Mouse (Mus musculus): ENCODE measurements around the gene Cmtm1. TPM values are rescaled to one million over a fixed set of nuclear protein-coding genes. Genes with fewer than 3 reads are reported as not detected.

Gene Cmtm1
- polyA plus RNA-seq (2012; rRNA removed) = not detected in 2 replicates

DNA sequence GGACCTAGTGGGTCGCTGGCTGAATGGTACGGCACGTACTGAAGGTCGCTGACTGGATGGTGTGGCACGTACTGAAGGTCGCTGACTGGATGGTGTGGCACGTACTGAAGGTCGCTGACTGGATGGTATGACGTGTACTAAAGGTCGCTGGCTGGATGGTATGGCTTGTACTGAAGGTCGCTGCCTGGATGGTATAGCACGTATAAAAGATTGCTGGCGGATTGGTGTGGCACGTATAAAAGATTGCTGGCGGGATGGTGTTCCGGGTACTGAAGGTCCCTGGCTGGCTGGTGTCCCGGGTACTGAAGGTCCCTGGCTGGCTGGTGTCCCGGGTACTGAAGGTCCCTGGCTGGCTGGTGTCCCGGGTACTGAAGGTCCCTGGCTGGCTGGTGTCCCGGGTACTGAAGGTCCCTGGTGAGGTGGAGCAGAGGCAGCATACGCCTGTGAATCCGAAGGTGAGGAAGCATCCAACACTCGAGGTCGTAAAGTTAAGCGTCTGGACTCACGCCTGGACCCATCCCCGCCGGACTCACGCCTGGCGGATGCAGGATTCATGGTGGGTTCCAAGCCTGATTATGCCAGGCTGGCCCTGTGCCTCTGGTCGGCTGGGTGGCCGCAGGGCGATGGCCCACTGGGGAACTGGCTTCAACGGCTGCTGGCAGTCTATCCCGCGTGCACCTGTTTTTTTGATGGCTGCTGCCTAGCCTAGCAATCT lies at the start of gene Cmtm1, which contains the start of gene Gm45711:
Gene Cmtm1, minus strand, starts transcription at position 705 of the 715 bp plus-strand sequence.
Gene Gm45711, minus strand, starts transcription at position 641 of the 715 bp plus-strand sequence.

DNA sequence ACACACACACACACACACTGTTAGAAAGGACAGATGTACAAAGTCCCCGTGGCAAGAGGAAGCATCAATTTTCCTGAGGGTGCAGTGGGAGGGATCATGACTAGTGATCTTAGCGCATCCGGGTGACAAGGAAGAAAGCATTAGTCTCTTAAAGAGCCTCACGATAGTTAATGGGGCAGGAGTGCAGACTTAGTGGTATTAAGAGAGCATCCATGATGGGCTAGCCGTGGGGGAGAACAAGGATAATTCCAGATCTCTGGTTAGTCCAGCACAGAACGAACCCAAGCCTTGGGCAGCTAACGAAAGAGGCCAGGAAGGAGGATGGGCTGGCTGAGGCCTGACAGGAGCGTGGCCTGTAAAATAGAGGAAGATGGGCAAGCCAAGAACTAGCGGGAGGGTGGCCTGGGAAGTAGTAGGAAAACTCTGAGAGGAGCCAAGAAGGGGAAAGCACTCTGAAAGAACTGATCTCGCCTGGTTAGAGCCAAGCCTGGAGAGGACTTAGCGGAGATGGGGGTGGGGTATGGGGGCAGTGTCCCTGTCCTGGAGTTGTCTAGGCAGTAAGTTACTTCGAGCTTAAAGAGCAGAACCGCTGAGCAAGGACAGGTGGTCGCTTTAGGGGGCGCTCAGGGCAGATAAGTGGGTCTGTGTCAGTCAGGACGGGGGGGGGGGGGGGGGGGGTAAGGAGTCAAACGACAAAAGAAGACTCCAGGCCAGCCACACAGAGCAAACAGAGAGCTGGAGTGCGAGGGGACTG lies 29.5 kb upstream of the Cmtm1 start, which contains the start of gene Cmtm3:
Gene Cmtm3, plus strand, starts transcription at position 182 of the 754 bp plus-strand sequence.

DNA sequence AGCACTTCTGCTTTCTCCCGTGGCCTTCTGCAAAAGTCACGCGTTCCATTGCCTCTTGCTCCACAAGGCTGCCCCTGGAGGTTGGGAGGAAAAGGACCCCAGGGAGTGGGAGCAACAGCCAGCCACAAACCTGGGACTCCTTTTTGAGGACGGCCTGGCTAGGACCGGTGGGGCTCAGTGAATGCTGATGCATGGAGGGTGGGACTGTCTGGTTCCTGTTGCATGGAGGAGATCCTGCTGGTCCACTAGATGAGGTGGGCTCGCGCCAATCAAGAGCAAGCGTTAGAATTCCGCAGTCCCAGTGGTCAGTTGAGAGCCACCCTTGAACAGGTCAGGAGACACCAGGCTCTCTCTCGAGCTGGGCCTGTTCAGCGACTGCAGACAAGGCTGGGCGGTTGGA lies 12.0 kb upstream of the Cmtm1 start, which contains the start of gene Cmtm2b:
Gene Cmtm2b, plus strand, starts transcription at position 301 of the 400 bp plus-strand sequence.

DNA sequence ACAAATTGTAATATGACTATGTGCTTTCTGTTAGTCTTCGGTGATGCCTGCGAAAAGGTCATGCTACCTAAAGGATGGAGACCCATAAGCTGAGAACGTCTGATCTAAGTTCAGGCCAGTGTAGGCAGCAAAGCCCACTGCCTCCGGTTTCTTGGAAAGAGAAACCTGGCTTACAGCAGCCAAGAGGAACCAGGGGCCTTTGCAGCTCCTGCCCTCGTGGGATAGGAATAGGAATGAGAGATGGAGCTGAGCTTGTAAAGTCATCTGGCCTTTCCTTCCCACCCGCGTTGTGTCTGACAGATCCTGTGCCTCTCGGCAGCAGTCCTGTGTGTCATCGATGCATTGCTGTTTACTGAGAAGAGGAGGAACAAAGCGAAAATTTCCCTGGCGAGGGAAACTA lies 11.3 kb upstream of the Cmtm1 start, which contains the start of gene Gm11020:
Gene Gm11020, plus strand, starts transcription at position 301 of the 400 bp plus-strand sequence.

DNA sequence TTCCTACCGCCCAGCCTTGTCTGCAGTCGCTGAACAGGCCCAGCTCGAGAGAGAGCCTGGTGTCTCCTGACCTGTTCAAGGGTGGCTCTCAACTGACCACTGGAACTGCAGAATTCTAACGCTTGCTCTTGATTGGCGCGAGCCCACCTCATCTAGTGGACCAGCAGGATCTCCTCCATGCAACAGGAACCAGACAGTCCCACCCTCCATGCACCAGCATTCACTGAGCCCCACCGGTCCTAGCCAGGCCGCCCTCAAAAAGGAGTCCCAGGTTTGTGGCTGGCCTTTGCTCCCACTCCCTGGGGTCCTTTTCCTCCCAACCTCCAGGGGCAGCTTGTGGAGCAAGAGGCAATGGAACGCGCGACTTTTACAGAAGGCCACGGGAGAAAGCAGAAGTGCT lies 16.9 kb downstream of the Cmtm1 start, which contains the start of gene Cmtm2a:
Gene Cmtm2a, minus strand, starts transcription at position 101 of the 400 bp plus-strand sequence.

DNA sequence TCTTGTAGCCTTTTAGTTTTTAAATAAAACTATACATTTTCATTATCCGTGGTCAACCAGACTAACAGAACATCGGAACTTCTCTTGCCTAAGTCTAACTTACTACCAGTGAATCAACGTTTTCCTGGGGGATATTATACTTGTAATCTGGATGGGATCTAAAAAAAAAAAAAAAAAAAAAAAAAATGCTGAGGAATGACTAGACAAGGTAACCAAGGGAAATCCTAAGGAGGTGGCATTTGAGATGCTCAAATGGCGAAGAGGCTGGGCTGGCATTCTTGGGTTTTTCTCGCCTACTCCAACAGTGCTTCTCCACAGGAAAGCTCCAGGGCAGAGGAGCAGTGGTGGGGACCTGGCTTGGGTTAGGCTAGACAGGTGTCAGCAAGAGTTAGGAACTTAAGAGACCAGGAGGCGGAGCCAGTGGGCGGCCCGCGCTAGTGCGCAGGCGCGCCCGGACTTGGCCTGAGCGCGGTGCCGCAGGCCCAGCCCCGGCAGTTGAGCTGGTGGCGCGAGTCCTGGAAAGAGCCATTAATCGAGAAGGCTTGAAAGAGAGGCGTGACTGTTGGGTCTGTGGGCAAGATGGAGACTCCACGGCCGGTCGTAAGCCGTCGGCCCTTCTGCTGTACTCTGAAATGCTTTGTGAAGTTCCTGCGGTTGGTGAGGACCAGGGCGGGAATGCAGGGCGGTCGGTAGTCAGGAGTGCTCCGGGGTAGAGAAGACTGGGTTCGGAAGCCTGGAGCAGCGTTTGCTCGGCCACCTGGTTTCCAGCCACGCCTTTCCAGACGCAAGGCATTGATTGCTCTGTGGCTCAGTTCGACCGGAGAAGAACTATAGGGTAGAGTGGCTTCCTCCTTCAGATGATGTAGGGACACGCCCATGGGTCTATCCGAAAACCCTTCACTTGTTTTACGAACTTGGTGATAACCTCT lies 59.2 kb downstream of the Cmtm1 start, which contains the start of gene Cklf:
Gene Cklf, plus strand, starts transcription at position 423 of the 929 bp plus-strand sequence.

DNA sequence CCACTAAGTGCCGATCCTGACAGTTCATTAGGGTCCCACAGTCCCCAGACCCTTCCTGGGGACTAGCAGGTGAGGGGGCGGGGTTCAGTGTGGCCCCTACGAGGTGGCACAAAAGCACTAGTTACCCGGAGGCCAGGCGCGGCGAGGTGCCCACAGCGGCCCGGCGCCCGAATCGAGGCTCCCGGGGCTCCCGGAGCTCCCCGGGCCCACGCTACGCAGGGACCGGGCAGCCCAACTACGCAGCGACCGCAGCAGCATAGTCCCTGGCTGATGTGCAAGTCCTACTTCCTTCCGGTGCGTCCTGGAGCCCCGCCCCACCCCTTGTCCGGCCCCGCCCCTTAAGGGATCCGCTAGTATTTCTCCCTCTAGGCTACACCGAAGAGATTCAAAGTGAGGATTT lies 61.7 kb downstream of the Cmtm1 start, which contains the start of gene Tk2:
Gene Tk2, minus strand, starts transcription at position 283 of the 400 bp plus-strand sequence.

Other genes with a start within 250 kb of the Cmtm1 start
- 8.8 and 13.6 TPM in 2 replicates for gene Cdh5, start 208.5 kb downstream of the Cmtm1 start, polyA plus RNA-seq (2012; rRNA removed)
- 1.6 and 2.7 TPM in 2 replicates for gene Bean1, start 139.7 kb downstream of the Cmtm1 start, polyA plus RNA-seq (2012; rRNA removed)
- gene Tk2, start 61.6 kb downstream of the Cmtm1 start, polyA plus RNA-seq (2012; rRNA removed) = 6.5 and 7.2 TPM in 2 replicates
- 0.83 and 1.1 TPM in 2 replicates for gene Cklf, start 59.3 kb downstream of the Cmtm1 start, polyA plus RNA-seq (2012; rRNA removed)
- not detected in 2 replicates for gene Cmtm2a, start 17.0 kb downstream of the Cmtm1 start, polyA plus RNA-seq (2012; rRNA removed)
- gene Gm45711, start 64 bp downstream of the Cmtm1 start, polyA plus RNA-seq (2012; rRNA removed) = not detected in 2 replicates
- gene Gm11020, start 11.4 kb upstream of the Cmtm1 start, polyA plus RNA-seq (2012; rRNA removed) = not detected in 2 replicates
- gene Cmtm2b, start 12.1 kb upstream of the Cmtm1 start, polyA plus RNA-seq (2012; rRNA removed) = not detected in 2 replicates
- 31.8 and 34.4 TPM in 2 replicates for gene Cmtm3, start 29.3 kb upstream of the Cmtm1 start, polyA plus RNA-seq (2012; rRNA removed)
- 14.2 and 14.5 TPM in 2 replicates for gene Cmtm4, start 85.7 kb upstream of the Cmtm1 start, polyA plus RNA-seq (2012; rRNA removed)
- gene Dync1li2, start 132.9 kb upstream of the Cmtm1 start, polyA plus RNA-seq (2012; rRNA removed) = 3.2 and 4.5 TPM in 2 replicates
- 0.04 and 0.13 TPM in 2 replicates for gene Terb1, start 199.8 kb upstream of the Cmtm1 start, polyA plus RNA-seq (2012; rRNA removed)
- gene Nae1, start 224.5 kb upstream of the Cmtm1 start, polyA plus RNA-seq (2012; rRNA removed) = 0.77 and 0.78 TPM in 2 replicates
- 2.8 and 3.1 TPM in 2 replicates for gene Car7, start 224.5 kb upstream of the Cmtm1 start, polyA plus RNA-seq (2012; rRNA removed)

Measured in stomach, adult 2 months (tissue).